Mouse (Mus musculus) cerebral cortex, adult 2 months (tissue): ENCODE data around the gene Taok3.

Experiments used
- WGBS: fragments of 180-500 bp; shearing (Covaris S2); methylation state at CpG from one replicate; pipeline ENCODE4 v1.1.7; 2018; 5-methylcytosine and 5-hydroxymethylcytosine counted together

The Taok3 gene

GRCm38 (mm10) chr5:117143721-117144135 is 23.8 kb downstream of the Taok3 start:
- WGBS: 68% methylated on average over 9 of the region's 9 CpGs

GRCm38 (mm10) chr5:117147187-117148095 is 27.5 kb downstream of the Taok3 start:
- WGBS: 70% methylated on average over 16 of the region's 16 CpGs

DNA sequence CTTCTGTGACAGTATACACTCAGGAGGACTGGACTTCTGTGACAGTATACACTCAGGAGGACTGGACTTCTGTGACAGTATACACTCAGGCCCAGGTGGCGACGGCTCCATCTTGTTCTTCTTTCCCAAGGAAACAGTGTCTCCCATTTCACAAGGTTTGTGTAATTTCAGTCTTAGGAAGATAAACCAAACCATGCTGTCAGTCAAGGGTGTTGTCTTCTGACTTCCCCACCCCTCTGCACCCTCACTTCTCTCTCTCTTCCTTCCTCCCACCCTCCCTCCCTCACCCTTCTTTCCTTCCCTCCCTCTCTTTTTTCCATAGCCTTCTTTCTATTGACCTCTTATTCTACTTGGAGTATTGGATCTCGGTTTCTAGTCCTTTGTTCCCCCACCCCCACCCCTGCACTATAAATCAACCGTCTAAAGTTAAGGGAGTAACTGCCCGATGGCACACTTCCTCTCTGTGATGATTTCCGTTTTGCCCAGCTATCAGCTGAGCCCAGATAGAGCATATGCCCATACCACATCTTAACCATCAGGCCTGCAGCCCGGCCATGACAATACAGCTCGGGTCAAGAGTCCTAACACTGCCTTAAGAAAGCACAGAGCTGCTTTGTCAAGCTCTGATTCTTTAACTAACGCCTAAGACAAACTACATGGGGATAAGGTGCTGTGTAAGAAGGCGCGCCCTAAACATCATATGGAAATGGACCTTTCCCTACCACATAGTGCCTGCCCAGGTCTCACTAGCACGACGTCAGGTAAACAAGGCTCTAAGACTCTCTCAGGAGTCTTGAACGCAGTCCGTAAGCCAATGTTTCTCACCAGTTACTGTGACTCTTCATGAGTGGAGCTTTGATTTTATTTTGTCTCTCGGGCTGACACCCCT is 29.4 kb downstream of the Taok3 start:
- WGBS: 87% methylated on average over 16 of the region's 16 CpGs

GRCm38 (mm10) chr5:117150068-117150467 is 30.1 kb downstream of the Taok3 start:
- 74% methylated on average over 5 of the region's 5 CpGs for WGBS

GRCm38 (mm10) chr5:117153527-117154091 is 33.7 kb downstream of the Taok3 start:
- WGBS: 61% methylated on average over 15 of the region's 15 CpGs

- 74% methylated on average over 7 of the region's 7 CpGs for WGBS
Measured at GRCm38 (mm10) chr5:117158335-117159018, 38.5 kb downstream of the Taok3 start.

DNA sequence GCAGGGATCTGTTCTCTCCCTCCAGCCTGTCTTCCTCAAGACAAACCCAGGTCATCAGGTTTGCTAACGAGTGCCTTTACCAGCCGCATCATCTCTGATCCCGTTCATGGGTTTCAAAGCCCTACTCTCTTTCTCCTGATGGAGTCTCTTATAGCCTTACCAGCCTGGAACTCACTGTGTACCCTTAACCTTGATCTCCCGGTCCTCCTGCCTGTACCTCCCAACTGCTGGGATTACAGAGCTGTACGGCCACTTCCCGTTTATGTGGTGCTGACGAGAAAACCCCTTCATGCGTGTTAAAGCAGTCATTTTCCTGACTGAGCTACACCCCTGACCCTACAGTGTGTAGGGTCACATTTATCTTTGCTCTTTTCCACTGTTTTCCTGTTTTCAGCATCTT is 39.4 kb downstream of the Taok3 start:
- WGBS: 84% methylated on average over 8 of the region's 8 CpGs

DNA sequence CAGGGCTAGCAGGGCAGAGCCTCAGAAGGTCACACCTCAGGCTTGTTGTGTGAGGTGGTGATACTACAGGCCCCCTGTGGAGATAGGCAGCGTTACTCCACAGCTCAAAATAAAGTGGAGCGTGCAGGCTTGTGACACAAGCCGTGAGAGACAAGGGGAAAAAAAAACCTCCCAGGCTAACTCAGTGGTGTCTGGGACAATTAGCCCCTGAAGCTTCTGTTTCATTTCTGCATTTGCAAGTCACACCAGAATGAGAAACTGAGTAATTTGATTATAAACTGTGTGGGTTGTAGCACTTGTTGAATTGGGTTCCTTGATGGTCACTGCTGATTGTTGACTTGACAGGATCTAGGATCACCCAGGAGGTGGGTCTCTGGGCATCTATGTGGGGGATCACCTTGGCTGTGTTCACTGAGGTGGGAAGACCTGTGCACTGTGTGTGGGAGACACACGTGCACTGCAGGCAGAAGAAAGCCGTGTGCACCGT is 39.9 kb downstream of the Taok3 start:
- 66% methylated on average over 6 of the region's 6 CpGs for WGBS

DNA sequence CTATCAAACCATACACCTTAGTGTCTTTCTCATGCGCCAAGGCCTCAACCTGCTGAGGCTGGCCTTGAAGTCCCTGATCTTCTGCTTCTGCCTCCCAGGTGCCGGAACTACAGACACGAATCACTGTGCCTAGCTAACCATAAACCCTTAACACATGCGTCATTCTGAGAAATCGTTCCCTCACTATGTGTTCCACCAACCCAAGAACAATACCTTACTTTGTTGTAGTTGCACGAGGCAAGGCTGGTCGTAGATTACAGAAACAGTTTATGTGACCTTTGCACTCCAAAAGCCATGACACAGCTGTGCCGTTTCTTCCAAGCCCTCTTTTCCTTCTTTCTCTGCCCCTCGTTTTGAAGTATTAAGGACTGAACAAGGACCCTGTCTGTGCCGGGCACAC is 40.6 kb downstream of the Taok3 start:
- WGBS: 75% methylated on average over 10 of the region's 10 CpGs

DNA sequence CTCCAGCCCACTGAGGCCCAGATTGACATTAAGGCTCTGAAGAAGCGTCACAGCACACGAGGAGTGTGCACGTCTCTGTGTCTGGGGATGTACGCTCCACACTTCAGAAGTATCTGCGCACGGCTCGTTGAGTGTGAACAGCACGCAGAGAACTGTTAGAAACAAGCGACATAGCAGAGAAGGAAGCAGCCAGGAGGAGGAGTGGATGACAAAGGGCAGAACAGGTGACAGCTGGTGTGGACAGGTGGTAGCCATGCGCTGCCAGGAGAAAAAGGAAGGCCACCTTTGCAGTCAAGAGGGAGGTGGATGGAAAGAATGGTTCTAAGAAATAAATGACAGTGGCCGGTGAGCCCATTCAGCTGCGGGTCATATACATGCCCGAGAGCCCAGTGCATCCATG is 43.9 kb downstream of the Taok3 start:
- WGBS: 94% methylated on average over 13 of the region's 13 CpGs

DNA sequence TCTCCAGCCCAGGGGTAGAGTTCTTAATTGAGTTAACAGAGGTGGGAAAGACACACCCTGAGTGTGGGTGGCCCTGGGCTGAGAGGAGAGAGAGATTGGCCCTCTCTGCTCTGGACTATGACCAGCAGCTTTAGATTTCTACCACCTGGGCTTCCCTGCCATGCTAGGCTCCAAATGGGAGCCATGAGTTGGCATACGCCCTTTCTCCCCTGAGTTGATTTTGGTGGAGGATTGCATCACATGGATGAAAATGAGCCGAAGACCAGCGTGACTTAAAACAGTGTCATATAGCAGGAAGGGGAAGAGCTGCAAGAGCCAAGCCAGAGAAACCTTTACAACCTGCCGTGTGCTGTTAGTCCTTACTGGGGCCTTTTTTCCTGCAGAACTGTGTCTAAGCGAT is 44.6 kb downstream of the Taok3 start:
- WGBS: 93% methylated on average over 5 of the region's 5 CpGs

DNA sequence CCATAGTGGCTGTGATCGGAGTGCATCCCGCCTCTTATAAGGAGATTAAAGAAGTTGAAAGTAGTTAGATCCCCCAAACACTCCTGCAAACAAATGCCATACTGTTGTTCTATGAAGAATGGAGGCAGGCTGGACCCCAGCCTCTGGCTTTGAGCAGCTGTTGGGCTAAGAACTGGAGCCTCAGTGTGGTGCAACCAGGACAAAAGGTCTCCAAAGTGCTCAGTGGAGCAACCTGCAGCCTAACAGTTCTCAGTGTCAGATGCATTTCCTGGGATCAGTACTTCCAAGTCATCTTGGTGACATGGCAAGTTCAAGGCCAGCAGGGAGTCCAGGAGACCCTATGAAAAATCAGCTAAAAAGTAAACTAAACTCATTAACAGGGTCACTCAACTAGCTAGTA is 45.0 kb downstream of the Taok3 start:
- WGBS: 90% methylated on average over 2 of the region's 2 CpGs

GRCm38 (mm10) chr5:117165946-117166345 is 46.0 kb downstream of the Taok3 start:
- WGBS: 95% methylated on average over 2 of the region's 2 CpGs

GRCm38 (mm10) chr5:117166811-117167365 is 47.0 kb downstream of the Taok3 start:
- WGBS: 86% methylated on average over 11 of the region's 11 CpGs

GRCm38 (mm10) chr5:117168351-117169100 is 48.6 kb downstream of the Taok3 start:
- WGBS: 75% methylated on average over 14 of the region's 14 CpGs

GRCm38 (mm10) chr5:117174057-117174456 is 54.1 kb downstream of the Taok3 start:
- WGBS: 93% methylated on average over 7 of the region's 7 CpGs

DNA sequence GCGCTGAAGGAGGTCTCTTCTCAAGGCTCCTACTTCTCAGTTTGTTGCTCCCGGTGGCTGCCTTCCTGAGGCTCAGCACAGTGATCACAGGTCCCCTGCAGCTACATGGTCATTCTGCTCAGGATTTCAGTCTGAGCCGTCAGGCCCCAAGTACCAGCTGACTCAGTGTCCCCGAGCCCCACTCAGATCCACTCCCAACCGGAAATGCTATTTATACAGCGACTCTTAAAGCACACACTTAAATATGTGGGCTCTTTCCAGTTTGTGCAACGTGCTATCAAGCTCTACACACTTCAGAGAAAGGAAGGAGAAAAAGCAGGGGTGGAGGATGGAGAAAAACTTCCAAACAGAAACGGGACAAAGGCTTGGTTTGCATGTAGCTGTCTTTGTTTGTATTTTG is 56.0 kb downstream of the Taok3 start:
- WGBS: 51% methylated on average over 8 of the region's 8 CpGs

DNA sequence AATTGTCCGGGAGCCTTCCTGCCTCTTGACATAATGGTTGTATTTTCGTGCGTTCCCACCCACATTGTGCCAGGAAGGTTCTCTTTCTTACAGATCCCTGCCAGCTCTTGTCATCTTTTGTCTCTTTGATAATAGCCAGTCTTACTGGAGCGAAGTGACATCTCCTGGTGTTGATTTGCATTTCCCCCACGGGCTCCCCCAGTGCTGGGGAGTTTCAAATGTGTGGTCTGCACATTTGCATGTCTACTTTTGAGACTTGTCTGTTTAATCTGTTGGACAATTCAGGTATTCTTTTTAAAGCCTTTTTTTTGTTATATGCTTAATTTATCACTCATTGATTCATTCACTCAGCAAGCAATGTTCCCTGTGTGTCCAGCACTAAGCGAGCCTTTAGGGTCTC is 58.1 kb downstream of the Taok3 start:
- WGBS: 49% methylated on average over 6 of the region's 6 CpGs

GRCm38 (mm10) chr5:117178486-117178885 is 58.6 kb downstream of the Taok3 start:
- 64% methylated on average over 6 of the region's 6 CpGs for WGBS

GRCm38 (mm10) chr5:117181921-117182320 is 62.0 kb downstream of the Taok3 start:
- 62% methylated on average over 5 of the region's 5 CpGs for WGBS
